Mouse (Mus musculus) CD8-positive naive resting alpha-beta T cell, adult 2 months (primary cell): ENCODE measurements at regions not wholly inside any gene's neighbourhood (a gene's known extent, or its start where the extent isn't known, plus 50 kb on each side); places are given as distances from the start of the nearest gene placed in this dataset.

Source experiments
- DNase-seq, 2 experiments: peaks; one replicate each; pipeline ENCODE4 v3.0.0; 2022; ENCODE audit warnings: low read depth in 2 of 2, low spot score in 2 of 2

GRCm38 (mm10) chr4:32074399-32075296, 110.8 kb downstream of the Map3k7 start:
- no peak for DNase-seq

- no peak for DNase-seq
These were observed 112.6 kb downstream of the Map3k7 start for GRCm38 (mm10) chr4:32076391-32076925.

GRCm38 (mm10) chr4:32083456-32083855, 119.6 kb downstream of the Map3k7 start:
- no peak for DNase-seq

GRCm38 (mm10) chr4:32084250-32084869, 120.5 kb downstream of the Map3k7 start:
- no peak for DNase-seq

- DNase-seq, result no peak
These were observed 121.1 kb downstream of the Map3k7 start for GRCm38 (mm10) chr4:32085040-32085439.

GRCm38 (mm10) chr4:32091086-32091485, 127.2 kb downstream of the Map3k7 start:
- no peak for DNase-seq

- DNase-seq, result no peak
These were observed 128.6 kb downstream of the Map3k7 start for GRCm38 (mm10) chr4:32092320-32093041.

GRCm38 (mm10) chr4:32098233-32098632, 134.3 kb downstream of the Map3k7 start:
- no peak for DNase-seq

GRCm38 (mm10) chr4:32101002-32101401, 137.1 kb downstream of the Map3k7 start:
- no peak for DNase-seq

- DNase-seq, result no peak
These were observed 131.9 kb upstream of the Bach2 start for GRCm38 (mm10) chr4:32106664-32107171.

- no peak for DNase-seq
These were observed 116.3 kb upstream of the Bach2 start for GRCm38 (mm10) chr4:32122320-32122719.

GRCm38 (mm10) chr4:32126828-32127227, 111.8 kb upstream of the Bach2 start:
- DNase-seq, result peak; percentile 35 to 46

- no peak for DNase-seq
These were observed 108.0 kb upstream of the Bach2 start for GRCm38 (mm10) chr4:32130594-32130993.

GRCm38 (mm10) chr4:32131819-32132218, 106.8 kb upstream of the Bach2 start:
- DNase-seq, result no peak

GRCm38 (mm10) chr4:32136151-32136550, 102.5 kb upstream of the Bach2 start:
- no peak for DNase-seq

GRCm38 (mm10) chr4:32137243-32137642, 101.4 kb upstream of the Bach2 start:
- DNase-seq, result no peak

GRCm38 (mm10) chr4:32137966-32138365, 100.6 kb upstream of the Bach2 start:
- no peak for DNase-seq

GRCm38 (mm10) chr4:32139586-32139985, 99.0 kb upstream of the Bach2 start:
- DNase-seq, result no peak

GRCm38 (mm10) chr4:32140068-32140467, 98.5 kb upstream of the Bach2 start:
- no peak for DNase-seq

- DNase-seq, result no peak
These were observed 96.4 kb upstream of the Bach2 start for GRCm38 (mm10) chr4:32142198-32142597.

GRCm38 (mm10) chr4:32147146-32147545, 91.5 kb upstream of the Bach2 start:
- DNase-seq, result no peak
